Mouse (Mus musculus) heart, embryonic 10.5 days (tissue): ENCODE measurements around the gene Ncstn. TPM values are rescaled to one million over a fixed set of nuclear protein-coding genes. Genes with fewer than 3 reads are reported as not detected.
A peak's percentile ranks its signal among the peaks of the same experiment; 100 is the strongest.

Experiments
- DNase-seq: peaks from one replicate; pipeline ENCODE4 v3.0.0-alpha.2; 2017; ENCODE audit warnings: low spot score
- H3K27ac ChIP-seq: fragments of 300-500 bp; sonication (generic); 2 replicates; pipeline ENCODE4 v1.5.1; 2016; ENCODE audit warnings: mild to moderate bottlenecking
- H3K27me3 ChIP-seq: fragments of 300-500 bp; sonication (generic); 2 replicates; pipeline ENCODE4 v1.6.1; 2016; ENCODE audit warnings: mild to moderate bottlenecking; ENCODE audit not compliant: poor library complexity, insufficient read depth, severe bottlenecking
- H3K36me3 ChIP-seq: fragments of 300-500 bp; sonication (generic); 2 replicates; pipeline ENCODE4 v1.6.1; 2016; ENCODE audit warnings: mild to moderate bottlenecking, moderate library complexity
- H3K4me1 ChIP-seq: fragments of 300-500 bp; sonication (generic); 2 replicates; pipeline ENCODE4 v1.6.1; 2016; ENCODE audit warnings: mild to moderate bottlenecking
- H3K4me3 ChIP-seq: fragments of 300-500 bp; sonication (generic); 2 replicates; pipeline ENCODE4 v1.5.1; 2016; ENCODE audit warnings: mild to moderate bottlenecking, moderate library complexity
- H3K9me3 ChIP-seq: fragments of 300-500 bp; sonication (generic); 2 replicates; pipeline ENCODE4 v1.6.1; 2016; ENCODE audit warnings: mild to moderate bottlenecking, moderate library complexity
- WGBS: fragments of 180-500 bp; shearing (Covaris S2); methylation state at CpG from one replicate; pipeline ENCODE4 v1.1.7; 2016; 5-methylcytosine and 5-hydroxymethylcytosine counted together
- polyA plus RNA-seq: library from polyadenylated mRNA; unstranded; fragments of >200 nt; fragmentation: Nextera tagmentation; extraction: Ambion mirVana; gene quantifications from 2 replicates; pipeline ENCODE4 v1.2.1, GENCODE M21; 2016

Gene Ncstn
- polyA plus RNA-seq, 1 experiment from 2014 or later = 107 TPM

DNA sequence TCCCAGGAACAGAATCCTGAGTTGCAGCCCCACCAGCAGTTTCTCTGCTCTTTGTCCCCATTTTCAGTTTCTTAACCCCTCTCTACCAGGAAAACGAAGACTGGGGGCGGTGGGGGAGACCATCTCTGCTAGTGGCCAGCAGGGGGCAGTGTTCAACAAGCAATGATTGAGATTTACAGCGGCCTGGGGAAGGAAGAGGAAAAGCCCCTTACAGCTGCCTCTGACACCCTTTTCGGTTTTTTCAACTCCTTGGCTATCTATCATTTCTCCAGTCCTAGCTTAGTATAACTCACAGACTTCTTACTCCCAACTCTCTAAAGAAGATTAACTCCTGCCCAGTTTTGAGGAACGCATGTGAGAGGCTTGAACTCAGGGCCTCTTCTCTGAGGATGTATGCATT is 35.7 kb downstream of the Ncstn start:
- Histone ChIP-seq H3K4me1 (peaks cover 18% of the 10 kb centered on the region), H3K27ac (no peak overlapping the region), H3K27me3 (peaks cover 43% of the 10 kb centered on the region), H3K9me3 (no peaks in the 10 kb centered on the region), H3K36me3 (no peaks in the 10 kb centered on the region), H3K4me3 (no peak overlapping the region)
- 15% methylated on average over 5 of the region's 5 CpGs for WGBS
- peak; percentile 92 for DNase-seq

GRCm38 (mm10) chr1:172046410-172046809 is 36.2 kb downstream of the Ncstn start:
- DNase-seq = no peak
- Histone ChIP-seq H3K27me3 (peaks cover 39% of the 10 kb centered on the region), H3K4me1 (peaks cover 18% of the 10 kb centered on the region), H3K36me3 (no peaks in the 10 kb centered on the region), H3K9me3 (no peaks in the 10 kb centered on the region), H3K4me3 (no peak overlapping the region), H3K27ac (no peak overlapping the region)
- 61% methylated on average over 8 of the region's 8 CpGs for WGBS

DNA sequence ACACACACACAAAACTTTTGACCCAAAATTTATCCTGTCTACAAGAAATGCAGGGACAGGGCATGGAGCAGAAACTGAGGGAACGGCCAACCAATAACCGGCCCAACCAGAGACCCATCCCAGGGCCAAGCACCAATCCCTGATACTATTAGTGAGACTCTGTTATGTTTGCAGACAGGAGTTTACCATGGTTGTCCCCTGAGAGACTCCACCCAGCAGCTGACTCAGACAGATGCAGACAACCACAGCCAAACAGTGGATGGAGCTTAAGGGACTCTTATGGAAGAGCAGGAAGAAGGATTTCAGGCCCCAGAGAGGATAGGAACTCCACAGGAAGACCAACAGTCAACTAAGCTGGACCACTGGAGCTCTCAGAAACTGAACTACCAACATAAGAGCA is 52.7 kb downstream of the Ncstn start:
- WGBS = 83% methylated on average over 2 of the region's 2 CpGs
- Histone ChIP-seq H3K36me3 (no peaks in the 10 kb centered on the region), H3K27ac (no peak overlapping the region), H3K4me3 (no peak overlapping the region), H3K27me3 (no peaks in the 10 kb centered on the region), H3K9me3 (no peaks in the 10 kb centered on the region), H3K4me1 (peaks cover 32% of the 10 kb centered on the region)
- DNase-seq = no peak

GRCm38 (mm10) chr1:172028394-172029275 is 54.0 kb downstream of the Ncstn start, which contains the start of gene Vangl2:
Gene Vangl2, minus strand, starts transcription at chr1:172028444.
- peak within 1 kb of the TSS; percentile 97 for H3K27ac ChIP-seq
- H3K4me3 ChIP-seq = peak within 1 kb of the TSS; percentile 92
- 63% methylated on average over 21 of the region's 21 CpGs for WGBS
- no peaks in the 10 kb centered on the region for H3K9me3 ChIP-seq
- H3K36me3 ChIP-seq = 0 out of 2 replicates have a peak, but pooled peaks cover 3% of the 10 kb centered on the region
- DNase-seq = no peak
- peaks cover 44% of the 10 kb centered on the region for H3K4me1 ChIP-seq
- H3K27me3 ChIP-seq = no peaks in the 10 kb centered on the region

GRCm38 (mm10) chr1:172027809-172028102 is 54.8 kb downstream of the Ncstn start:
- H3K27me3 ChIP-seq = no peaks in the 10 kb centered on the region
- H3K4me3 ChIP-seq = peak overlapping the region; percentile 92
- 23% methylated on average over 10 of the region's 10 CpGs for WGBS
- H3K9me3 ChIP-seq = no peaks in the 10 kb centered on the region
- DNase-seq = no peak
- H3K27ac ChIP-seq = peak overlapping the region; percentile 97
- 0 out of 2 replicates have a peak, but pooled peaks cover 5% of the 10 kb centered on the region for H3K36me3 ChIP-seq
- peaks cover 46% of the 10 kb centered on the region for H3K4me1 ChIP-seq

GRCm38 (mm10) chr1:172027010-172027808 is 55.4 kb downstream of the Ncstn start:
- peak; percentile 92 for DNase-seq
- peak overlapping the region; percentile 97 for H3K27ac ChIP-seq
- H3K9me3 ChIP-seq = no peaks in the 10 kb centered on the region
- H3K4me3 ChIP-seq = peak overlapping the region; percentile 92
- H3K27me3 ChIP-seq = no peaks in the 10 kb centered on the region
- H3K4me1 ChIP-seq = peaks cover 46% of the 10 kb centered on the region
- H3K36me3 ChIP-seq = peaks cover 5% of the 10 kb centered on the region; the same call in 1 of the 2 replicates
- under 1% methylated on average over 47 of the region's 54 CpGs for WGBS

DNA sequence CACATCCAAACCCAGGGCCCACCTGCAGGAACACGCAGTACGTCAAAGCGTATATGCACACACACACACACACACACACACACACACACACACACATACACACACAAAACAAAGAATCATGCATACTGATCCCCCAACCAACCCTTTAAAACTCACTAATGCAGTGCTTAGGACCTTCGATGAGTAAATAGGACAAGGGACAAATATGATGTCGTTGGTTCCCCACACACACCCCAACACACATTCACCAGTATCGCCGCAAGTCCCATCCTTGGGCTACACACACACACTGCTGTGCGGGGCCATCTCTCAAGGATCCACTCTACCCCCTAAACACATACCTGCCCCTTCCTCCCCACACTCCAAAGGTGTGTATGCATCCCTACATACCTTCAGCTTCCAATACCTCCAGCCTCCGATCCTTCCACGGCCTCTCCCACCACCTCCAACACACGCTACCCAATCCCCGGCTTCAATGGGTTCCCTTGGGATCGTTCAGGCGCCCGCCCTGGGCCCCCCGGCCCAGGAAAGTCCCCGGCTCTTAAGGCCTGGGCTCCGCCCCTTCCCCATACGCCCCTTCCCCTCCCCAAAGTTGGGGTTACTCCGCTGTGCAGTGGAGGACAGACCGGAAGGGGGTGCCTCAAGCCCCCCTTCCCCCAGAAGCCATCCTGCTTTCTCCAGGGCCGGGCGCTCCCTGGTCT is 56.2 kb downstream of the Ncstn start:
- no peak for DNase-seq
- no peaks in the 10 kb centered on the region for H3K9me3 ChIP-seq
- no peaks in the 10 kb centered on the region for H3K27me3 ChIP-seq
- 5% methylated on average over 23 of the region's 23 CpGs for WGBS
- H3K4me1 ChIP-seq = peaks cover 46% of the 10 kb centered on the region
- H3K27ac ChIP-seq = peak overlapping the region; percentile 97
- H3K36me3 ChIP-seq = peaks cover 9% of the 10 kb centered on the region
- peak overlapping the region; percentile 92 for H3K4me3 ChIP-seq

GRCm38 (mm10) chr1:172025201-172025904 is 57.2 kb downstream of the Ncstn start:
- peak overlapping the region; percentile 92 for H3K4me3 ChIP-seq
- no peak for DNase-seq
- no peaks in the 10 kb centered on the region for H3K27me3 ChIP-seq
- WGBS = 60% methylated on average over 8 of the region's 8 CpGs
- no peaks in the 10 kb centered on the region for H3K9me3 ChIP-seq
- no peak overlapping the region for H3K27ac ChIP-seq
- H3K36me3 ChIP-seq = peaks cover 14% of the 10 kb centered on the region
- H3K4me1 ChIP-seq = peaks cover 49% of the 10 kb centered on the region

- H3K4me1 ChIP-seq = peaks cover 59% of the 10 kb centered on the region
These were observed 58.3 kb downstream of the Ncstn start for GRCm38 (mm10) chr1:172024140-172024895.

GRCm38 (mm10) chr1:172019863-172020521 is 62.6 kb downstream of the Ncstn start:
- H3K4me3 ChIP-seq = no peak overlapping the region
- no peak for DNase-seq
- H3K4me1 ChIP-seq = peaks cover 66% of the 10 kb centered on the region
- no peaks in the 10 kb centered on the region for H3K9me3 ChIP-seq
- H3K36me3 ChIP-seq = peaks cover 15% of the 10 kb centered on the region
- 71% methylated on average over 10 of the region's 10 CpGs for WGBS
- H3K27me3 ChIP-seq = no peaks in the 10 kb centered on the region
- H3K27ac ChIP-seq = no peak overlapping the region

More at GRCm38 (mm10) chr1:172024140-172024895, 58.3 kb downstream of the Ncstn start:
- no peaks in the 10 kb centered on the region for H3K9me3 ChIP-seq
- no peaks in the 10 kb centered on the region for H3K27me3 ChIP-seq
- peaks cover 15% of the 10 kb centered on the region for H3K36me3 ChIP-seq
- DNase-seq = no peak
- WGBS = 50% methylated on average over 9 of the region's 9 CpGs
- H3K27ac ChIP-seq = no peak overlapping the region; the same call in 1 of the 2 replicates
- no peak overlapping the region for H3K4me3 ChIP-seq

GRCm38 (mm10) chr1:172019339-172019738 is 63.3 kb downstream of the Ncstn start:
- H3K27me3 ChIP-seq = no peaks in the 10 kb centered on the region
- H3K36me3 ChIP-seq = peaks cover 15% of the 10 kb centered on the region
- H3K4me1 ChIP-seq = peaks cover 60% of the 10 kb centered on the region
- no peak overlapping the region for H3K27ac ChIP-seq
- no peak for DNase-seq
- no peak overlapping the region for H3K4me3 ChIP-seq
- H3K9me3 ChIP-seq = no peaks in the 10 kb centered on the region
- WGBS = 91% methylated on average over 4 of the region's 4 CpGs
